Mouse (Mus musculus): ENCODE results near the gene Itih3.

- TF ChIP-seq POLR2A (IDR thresholded peaks at IDR 0.05; ENCODE audit: low read depth, low read length) = no peak
- no peak for TF ChIP-seq CTCF (conservative IDR thresholded peaks at IDR 0.05; ENCODE audit: insufficient read depth, insufficient read length, low read depth, low read length)
Observed at GRCm38 (mm10) chr14:30960366-30960765, 36.8 kb upstream of the Itih3 start.
